Mouse (Mus musculus) left cerebral cortex, postnatal 4 days (tissue): ENCODE results near the gene Fam213b. TPM values are rescaled to one million over a fixed set of nuclear protein-coding genes. Genes with fewer than 3 reads are reported as not detected.
A peak's percentile ranks its signal among the peaks of the same experiment; 100 is the strongest.

Source experiments
- DNase-seq: peaks from one replicate; pipeline ENCODE4 v3.0.0-alpha.2; 2022
- intact Hi-C: fragments of 180-260 bp; cut with DNase I; formaldehyde crosslinking; loops from one replicate; pipeline ENCODE4 v1.15.1; 2025
- total RNA-seq, 2 experiments: library from RNA; stranded (reverse); gene quantifications; 2 replicates each; pipeline ENCODE4 v1.2.3; 2021

The Fam213b gene
- total RNA-seq, 2 experiments from 2014 or later: 19.5 to 19.8 TPM

DNA sequence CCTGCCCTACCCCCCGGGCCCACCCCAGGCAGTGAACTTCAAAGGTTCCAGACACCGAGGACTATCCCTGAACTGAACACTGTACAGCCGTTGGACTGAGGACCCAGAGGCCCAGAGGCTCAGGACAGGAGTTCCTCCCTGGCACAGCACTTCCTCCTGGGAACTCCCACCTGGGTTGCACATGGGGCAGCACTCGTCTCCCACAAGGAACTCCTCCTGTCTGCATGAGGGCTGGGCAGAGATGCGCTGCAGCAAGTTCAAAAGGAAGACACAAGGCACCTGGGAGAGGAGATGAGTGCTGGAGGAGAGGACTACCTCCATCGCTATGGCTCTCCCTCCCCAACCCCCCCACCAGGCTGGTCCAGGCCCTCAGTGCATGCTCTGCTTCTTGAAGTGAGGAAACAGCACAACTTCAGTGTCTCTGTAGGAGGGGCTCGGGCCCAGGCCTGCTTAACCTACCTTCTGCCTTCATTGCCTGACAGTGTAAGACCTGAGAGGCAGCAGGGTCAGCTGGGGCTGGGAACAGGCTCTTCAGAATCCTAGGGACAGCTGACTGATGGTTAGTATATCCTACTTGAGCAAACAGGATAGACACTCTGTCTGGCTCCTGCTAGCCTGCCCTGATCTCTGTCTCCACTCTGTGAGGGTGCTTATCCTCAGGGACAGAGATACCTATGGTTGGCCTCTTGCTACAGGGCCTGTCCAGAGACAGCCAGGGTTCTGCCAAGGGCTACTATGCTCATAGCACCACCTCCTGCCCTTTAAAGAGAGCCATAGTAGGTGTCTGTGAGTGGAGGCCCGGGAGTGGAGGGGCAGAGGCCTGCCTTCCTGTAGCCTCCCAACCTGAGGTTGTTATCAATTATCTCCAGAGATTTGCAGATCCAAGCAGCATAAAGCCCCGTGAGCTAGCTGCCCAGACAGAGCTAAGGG, 28.3 kb upstream of the Fam213b start:
- no peak for DNase-seq
- intact Hi-C loops: no loop called here

DNA sequence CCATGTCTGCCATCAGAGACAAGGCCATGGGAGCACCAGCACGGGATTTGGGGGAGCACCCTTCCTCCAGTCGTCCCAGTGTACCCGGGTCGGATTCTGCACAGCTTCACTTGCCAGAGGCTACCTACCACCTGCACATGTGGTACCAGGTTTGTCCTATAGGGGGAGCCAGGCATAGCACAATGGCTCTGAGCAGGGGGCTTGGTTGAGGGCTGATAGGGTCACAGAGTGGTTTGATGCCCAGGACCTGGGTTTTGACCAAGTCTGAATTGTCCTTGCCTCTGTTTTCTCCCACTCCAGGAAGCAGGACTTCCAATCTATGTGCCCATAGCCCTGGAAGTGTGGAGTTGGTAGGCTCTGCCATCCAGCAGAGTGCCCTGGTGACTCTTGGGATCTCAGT, 26.5 kb upstream of the Fam213b start:
- intact Hi-C loops: no loop called here
- no peak for DNase-seq

DNA sequence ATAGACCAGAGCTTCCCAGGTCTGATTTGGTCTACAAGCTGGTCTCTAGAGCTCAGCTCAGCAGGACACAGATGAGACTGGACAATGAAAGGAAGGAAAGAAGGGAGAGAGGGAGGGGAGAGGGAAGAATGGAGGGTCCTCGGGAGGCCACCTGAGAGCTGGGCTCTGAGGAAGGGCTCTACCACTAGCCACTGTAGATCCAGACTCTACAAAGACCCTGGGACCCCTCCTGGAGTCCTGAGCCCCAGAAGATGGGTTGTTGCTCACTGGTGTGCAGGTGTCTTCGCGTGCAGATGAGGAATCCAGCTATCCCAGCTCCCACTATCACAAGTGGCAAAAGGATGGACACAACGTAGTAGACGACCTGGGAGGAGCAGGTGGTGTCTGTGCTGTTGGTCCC, 24.0 kb upstream of the Fam213b start:
- DNase-seq: no peak
- intact Hi-C loops: no loop called here

DNA sequence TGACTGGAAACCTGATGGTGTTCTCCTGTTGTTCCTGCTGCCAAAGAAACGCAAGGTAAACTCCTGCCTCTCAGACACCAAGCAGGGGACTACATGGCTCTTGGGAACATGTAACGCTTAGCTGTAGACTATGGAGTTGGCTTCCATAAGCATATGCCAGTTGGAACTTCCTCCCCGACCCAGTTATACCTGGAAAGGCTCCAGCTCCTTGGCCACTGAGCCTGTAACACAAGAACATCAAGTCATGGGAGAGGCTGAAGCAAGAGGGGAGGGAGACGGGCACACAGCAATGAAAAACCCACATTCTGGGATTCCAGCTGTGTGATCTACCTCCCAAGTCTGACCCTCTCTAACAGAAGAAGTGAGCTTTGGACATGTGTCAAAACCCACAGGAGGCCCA, 23.4 kb upstream of the Fam213b start:
- intact Hi-C loops: no loop called here
- DNase-seq: no peak

DNA sequence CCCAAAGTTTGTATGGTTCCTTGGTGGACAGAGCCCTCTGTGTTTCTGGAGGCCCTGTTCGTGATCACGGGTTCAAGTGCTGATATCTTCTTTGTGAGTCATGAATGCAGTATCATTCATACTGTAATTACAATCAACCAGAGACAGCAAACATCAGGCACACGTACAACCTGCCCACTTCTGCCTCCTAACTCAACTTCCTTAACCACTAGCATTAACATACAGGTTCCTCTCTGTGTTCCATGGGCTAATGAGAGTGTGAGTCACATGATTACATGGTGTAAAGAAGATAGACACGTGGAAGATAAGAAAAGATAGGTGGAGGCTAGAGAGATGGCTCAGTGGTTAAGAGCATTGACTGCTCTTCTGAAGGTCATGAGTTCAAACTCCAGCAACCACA, 17.7 kb upstream of the Fam213b start:
- intact Hi-C loops: no loop called here
- no peak for DNase-seq

DNA sequence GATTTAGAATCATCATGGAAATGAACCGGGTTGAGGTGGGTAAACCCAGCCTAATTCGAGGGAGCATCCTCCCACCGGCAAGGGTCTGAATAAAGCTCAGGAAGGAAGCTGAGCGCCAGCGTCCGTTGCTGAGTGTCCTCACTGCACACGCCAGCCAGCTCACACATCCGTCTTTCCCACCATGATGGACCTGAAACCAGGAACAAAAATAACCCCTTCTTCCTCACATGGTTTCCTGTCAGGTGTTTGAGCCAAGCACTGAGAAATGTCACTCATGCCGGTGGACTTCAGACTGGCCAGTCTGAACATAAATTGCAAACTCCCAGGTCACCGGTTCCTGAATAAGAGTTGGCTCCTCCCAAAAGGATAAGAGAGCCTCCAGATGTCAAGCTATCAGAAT, 16.4 kb upstream of the Fam213b start:
- intact Hi-C loops: no loop called here
- DNase-seq: no peak

DNA sequence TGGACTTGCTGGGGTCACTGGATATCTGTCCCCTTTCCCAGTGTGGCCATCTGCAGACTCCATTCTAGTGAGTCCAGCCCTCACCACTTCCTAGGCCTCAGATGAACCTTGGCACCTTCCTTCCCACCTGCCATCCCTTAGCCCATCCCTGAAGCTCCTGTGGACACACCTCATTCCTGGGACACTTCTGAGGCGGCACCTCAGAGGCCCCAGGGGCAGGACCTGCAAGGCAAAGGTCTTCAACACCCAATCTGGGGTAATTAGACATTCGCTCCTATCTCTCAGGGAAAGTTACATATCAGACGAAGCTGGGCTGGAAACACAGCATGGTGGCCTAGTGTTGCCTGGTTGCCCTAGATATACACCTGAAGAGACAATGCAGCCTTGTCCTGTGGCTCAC, 15.8 kb upstream of the Fam213b start:
- no peak for DNase-seq
- intact Hi-C loops: no loop called here

DNA sequence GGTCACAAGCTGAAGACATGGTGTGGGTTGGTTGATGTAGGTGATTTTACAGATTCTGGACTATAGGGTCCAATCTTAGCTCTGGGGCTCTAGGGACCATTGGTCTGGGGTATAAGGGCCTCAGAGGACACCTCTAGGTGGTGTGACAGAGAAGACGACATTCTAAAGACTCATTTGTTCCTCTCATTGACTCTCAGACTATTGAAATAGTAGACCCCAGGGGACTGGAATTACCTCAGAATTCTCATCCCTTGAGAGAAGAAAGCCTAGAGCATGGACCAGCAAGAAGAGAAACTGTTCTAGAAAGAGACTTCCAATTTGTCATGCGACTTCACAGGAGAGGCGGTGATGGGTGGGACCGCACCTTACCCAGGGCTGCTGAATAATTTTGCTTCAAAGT, 15.3 kb upstream of the Fam213b start:
- no peak for DNase-seq
- intact Hi-C loops: no loop called here

DNA sequence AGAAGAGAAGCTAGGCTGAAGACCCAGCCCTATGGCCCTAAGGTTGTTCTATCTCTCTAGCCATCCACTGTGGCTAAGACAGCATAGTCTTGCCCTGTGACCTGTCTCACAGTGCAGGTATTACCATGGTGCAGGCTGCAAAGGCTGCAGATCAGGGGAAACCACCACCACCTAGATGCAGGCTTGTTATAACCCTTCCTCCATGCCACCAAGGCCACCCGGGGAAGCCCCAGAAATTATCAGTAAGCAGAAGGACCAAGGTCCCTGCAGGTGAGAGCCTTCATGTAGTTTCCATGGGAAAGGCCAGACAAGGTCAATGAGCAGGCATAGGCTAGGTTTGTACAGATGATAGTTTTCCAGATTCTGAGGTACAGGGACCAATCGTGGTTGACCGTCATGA, 14.9 kb upstream of the Fam213b start:
- intact Hi-C loops: no loop called here
- no peak for DNase-seq

DNA sequence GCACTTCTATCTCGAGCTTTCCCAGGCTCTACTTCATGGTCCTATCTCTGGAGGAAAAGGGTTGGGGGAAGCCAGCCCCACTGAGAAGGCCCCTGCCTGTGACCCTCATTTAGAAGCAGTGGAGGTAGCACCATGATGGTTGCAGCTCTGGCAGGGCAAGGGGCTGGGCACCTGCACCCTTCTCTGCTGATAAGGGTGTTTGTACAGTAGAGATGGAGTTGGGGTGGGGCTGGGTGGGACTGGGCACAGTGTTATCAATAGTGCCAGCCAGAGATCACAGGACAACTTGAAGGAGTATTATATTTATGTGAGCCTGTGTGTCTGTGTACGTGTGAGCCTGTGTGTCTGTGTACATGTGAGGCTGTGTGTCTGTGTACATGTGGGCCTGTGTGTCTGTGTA, 12.7 kb upstream of the Fam213b start:
- intact Hi-C loops: no loop called here
- no peak for DNase-seq

DNA sequence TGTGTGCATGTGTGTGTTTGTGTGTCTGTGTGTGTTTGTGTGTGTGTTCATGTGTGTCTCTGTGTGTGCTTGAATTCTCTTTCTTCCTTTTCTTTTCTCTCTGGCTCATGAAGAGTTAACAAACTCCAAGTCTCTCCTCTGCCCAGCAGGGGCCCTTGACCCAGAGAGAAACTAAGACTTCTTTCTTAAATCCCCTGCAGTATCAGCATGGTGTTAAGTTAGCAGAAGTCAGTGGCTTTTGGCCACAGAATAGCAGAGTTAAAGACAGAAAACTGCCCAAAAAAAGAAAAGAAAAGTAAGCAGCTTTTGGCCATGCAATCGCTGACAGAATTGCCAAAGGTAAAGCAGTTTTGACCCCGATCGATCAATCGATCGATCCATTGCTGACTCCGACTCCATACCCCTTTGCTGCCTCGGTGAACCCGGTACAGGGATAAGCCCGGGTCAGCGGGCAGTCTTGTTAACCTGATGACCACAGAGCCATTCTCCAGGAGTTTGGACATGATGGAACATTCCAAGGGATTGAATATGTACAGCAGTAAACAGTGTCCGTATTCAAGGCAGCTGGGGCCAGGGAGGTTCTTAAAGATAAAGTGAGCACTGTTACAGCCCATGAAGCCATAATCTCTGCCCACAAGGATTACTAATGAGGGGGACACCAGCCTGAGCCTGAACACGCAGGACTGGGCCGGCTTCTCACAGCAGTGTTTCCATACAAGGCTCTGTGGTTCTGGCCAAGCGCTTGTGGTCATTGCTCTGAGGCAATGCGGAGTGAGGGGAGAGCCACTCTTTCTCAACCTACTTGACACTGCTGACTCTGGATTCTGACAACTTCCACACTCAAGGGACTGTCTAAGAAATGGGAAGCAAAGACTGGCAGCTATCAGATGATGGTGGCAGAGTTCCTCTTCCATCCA, 11.9 kb upstream of the Fam213b start:
- intact Hi-C loops: no loop called here
- no peak for DNase-seq

DNA sequence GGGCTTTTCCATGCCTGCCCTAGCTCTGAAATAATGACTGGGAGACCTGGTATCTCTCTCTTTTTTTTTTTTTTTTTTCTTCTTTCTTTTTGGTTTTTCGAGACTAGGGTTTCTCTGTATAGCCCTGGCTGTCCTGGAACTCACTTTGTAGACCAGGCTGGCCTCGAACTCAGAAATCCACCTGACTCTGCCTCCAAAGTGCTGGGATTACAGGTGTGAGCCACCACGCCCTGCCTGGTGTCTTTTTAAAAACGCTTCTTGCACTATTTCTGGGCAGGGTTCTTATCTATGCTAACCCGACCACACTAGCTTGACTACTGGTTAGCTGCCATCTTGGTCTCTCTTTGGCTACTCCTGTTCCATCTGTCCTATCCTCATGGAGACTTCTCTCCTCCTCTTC, 9.6 kb upstream of the Fam213b start:
- intact Hi-C loops: no loop called here

DNA sequence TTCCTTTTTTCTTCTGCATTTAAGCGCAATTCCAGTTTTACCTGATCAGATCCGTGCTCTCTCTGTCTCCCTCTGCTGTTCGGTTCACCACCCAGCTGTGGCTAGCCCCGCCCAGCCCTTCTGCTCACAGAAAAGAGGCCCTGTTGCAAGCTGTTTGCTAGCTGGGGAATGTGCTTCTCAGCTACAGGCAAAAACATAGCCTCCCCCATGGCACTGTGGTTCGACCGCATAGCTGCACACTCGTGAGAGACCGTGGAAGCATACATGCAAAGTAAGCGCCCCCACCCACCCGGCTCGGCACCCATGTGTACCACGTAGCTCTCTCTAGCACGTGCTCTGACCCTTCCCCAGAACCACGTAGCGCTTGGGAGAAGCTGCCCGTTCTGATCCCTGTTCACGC, 8.9 kb upstream of the Fam213b start:
- intact Hi-C loops: no loop called here
- peak; percentile 75 for DNase-seq

More for the DNA sequence above, 9.6 kb upstream of the Fam213b start:
- no peak for DNase-seq

DNA sequence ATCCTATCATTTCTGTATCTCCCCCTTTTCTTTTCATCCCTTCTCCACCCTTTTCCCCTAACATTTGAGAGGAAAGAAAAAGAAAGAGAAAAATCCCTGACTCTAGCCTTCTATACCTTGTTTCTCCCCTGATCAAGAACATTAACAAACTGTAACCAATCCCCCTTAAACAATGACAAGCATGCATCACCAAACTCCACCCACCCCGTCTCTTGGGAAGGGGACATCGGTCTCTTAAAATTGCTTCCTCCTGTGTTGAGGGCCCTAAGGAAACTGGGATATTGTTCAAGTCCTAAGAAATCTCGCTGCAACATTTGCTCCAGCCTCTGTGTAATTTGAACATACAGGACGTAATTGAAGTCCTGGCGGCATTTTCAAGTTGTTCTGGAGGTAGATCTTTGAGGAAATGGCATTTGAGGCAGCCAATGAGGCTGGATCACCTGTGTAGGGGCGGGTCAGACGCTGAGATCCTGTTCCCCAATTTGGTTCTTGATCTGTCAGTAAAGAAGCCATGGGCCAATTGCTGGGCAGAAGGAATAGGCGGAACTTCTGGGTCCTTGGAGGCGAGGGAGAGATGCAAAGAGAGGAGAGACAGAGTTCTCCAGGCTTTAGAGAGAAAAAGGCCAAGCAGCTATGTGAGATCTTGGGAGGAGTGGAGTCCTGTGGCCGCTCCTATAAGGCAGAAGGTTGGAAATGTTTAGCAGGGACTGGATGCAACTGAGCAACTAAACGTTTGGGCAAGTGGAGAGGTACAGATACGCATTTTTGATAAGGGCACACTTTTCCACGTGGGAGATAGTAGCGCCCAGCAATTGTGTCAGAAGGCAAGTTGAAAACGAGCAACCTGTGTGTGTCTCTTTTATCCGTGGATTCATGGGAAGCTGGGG, 5.5 kb upstream of the Fam213b start:
- intact Hi-C loops: no loop called here
- peak; percentile 67 for DNase-seq

DNA sequence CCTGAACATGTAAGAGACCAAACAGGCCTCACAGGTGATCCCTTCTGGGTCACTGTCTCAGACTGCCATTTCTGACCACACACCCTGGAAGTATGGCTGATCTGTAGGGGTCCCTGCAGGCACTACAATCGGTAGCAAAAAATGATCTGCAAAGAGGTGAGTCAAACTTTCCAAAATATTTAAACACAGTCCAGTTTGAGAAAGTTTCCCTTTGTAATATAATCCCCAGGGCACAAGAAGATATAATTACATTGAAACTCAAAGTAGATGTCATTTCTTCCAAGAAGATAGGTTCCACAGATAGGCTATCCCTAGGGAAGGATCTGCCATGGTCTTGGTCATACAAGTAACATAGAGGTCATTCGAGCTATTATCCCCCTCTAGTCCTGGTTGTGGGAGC, 3.4 kb upstream of the Fam213b start:
- intact Hi-C loops: no loop called here

DNA sequence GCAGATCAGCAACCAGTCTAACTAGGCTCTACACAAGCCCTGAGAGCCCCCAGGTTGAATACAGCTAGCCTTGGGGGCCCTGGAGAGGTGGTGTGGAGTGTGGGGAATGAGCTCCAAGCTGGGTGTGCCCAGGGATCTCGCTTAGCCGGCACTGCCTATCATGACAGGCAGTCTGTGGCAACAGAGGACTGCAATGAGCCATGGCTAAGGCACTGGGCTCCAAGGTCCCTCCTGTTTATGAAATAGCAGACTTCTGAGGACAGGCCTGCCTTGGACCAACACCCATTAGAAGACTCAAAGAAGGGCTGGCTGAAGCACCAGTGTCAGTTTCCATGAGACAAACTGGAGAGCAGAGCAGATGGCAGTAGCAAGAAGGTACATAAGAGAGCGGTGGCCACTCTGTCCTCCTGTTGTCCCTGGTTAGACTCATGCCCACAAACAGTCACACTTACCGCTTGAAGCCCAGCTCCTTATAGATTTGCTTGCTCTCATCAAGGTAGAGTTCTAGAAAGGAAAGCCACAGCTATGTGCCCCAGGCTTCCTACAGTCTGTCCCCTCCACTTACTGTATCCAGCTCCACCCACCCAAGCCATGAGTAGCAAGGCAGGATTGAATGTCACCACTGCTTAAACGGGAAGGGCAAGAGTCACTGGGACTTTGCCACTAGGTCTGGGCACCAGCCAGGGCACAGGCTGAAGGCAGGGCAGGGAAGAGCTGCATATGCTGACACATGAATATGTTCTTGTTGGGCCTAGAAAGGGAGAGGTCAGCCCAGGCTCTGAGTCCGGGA, 1.1 kb downstream of the Fam213b start:
- no peak for DNase-seq
- intact Hi-C loops: no loop called here

More for the DNA sequence above, 3.4 kb upstream of the Fam213b start:
- DNase-seq: no peak

DNA sequence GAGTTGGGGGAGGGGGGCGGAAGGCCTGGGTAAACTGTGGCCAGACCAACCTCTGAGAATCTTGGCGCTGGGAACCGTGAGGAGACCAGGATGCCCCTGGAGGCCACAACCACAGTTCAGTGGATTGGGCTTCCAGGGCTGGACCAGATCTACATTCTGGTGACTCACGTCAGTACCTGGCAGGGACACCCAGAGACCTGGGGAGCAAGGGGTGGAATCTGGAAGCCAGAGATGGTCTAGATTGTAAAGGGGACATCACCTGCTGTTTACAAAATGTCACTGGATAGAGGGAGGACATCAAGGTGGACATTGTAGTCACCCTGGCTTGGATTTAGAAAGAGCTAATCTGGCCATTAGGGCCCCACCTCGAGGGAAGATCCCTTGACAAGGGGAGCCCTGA, 3.4 kb downstream of the Fam213b start:
- intact Hi-C loops: no loop called here
- DNase-seq: no peak

DNA sequence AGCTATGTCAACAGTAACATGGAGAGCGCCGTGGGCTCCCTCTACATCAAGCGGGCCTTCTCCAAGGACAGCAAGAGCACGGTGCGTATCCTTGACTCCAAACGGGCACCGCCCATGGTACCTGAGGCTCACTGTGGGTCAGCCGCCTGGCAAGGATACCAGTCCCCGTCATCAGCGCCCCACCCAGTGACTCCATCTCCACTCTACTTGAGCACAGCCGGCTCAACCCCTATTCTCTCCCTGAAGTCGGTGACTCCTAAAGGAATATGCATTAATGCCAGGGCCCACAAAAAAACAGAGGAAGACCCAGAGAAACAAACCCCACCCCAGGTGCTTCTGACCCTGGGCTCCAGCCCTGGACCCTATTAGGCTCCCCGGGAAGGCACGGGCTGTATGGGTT, 8.0 kb downstream of the Fam213b start:
- DNase-seq: no peak
- intact Hi-C loops: no loop called here

DNA sequence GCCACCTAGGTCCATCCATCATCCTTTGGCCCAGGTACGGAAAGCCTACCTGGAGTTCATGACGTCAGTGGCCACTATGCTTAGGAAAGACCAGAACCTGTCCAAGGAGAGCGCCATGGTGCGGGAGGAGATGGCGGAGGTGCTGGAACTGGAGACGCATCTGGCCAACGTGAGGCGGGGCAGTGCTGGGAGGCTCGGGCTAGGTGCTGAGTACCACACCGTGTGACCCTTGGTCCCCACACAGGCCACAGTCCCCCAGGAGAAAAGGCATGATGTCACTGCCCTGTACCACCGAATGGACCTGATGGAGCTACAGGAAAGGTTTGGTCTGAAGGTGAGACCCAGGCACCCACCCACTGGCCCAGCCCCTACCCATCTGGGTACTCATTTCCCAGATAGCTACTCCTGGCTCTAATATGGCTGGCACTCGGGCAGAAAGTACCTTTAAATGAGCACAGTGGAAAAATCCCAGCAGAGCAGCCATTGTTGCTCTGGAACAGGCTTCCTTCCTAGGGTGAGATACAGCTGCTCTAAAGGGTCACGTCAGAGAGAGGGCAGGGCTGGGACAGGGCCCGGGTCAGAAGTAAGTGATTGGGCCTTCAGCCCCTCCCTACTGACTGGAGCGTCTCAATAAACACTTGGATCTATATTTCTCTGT, 11.2 kb downstream of the Fam213b start:
- no peak for DNase-seq
- intact Hi-C loops: no loop called here
